Mouse (Mus musculus) heart, embryonic 10.5 days (tissue): ENCODE results near the gene Cltb. TPM values are rescaled to one million over a fixed set of nuclear protein-coding genes. Genes with fewer than 3 reads are reported as not detected.

Experiments
- DNase-seq: peaks from one replicate; pipeline ENCODE4 v3.0.0-alpha.2; 2017; ENCODE audit warnings: low spot score
- H3K27ac ChIP-seq: fragments of 300-500 bp; sonication (generic); 2 replicates; pipeline ENCODE4 v1.5.1; 2016; ENCODE audit warnings: mild to moderate bottlenecking
- H3K27me3 ChIP-seq: fragments of 300-500 bp; sonication (generic); 2 replicates; pipeline ENCODE4 v1.6.1; 2016; ENCODE audit warnings: mild to moderate bottlenecking; ENCODE audit not compliant: poor library complexity, insufficient read depth, severe bottlenecking
- H3K36me3 ChIP-seq: fragments of 300-500 bp; sonication (generic); 2 replicates; pipeline ENCODE4 v1.6.1; 2016; ENCODE audit warnings: mild to moderate bottlenecking, moderate library complexity
- H3K4me1 ChIP-seq: fragments of 300-500 bp; sonication (generic); 2 replicates; pipeline ENCODE4 v1.6.1; 2016; ENCODE audit warnings: mild to moderate bottlenecking
- H3K4me3 ChIP-seq: fragments of 300-500 bp; sonication (generic); 2 replicates; pipeline ENCODE4 v1.5.1; 2016; ENCODE audit warnings: mild to moderate bottlenecking, moderate library complexity
- H3K9me3 ChIP-seq: fragments of 300-500 bp; sonication (generic); 2 replicates; pipeline ENCODE4 v1.6.1; 2016; ENCODE audit warnings: mild to moderate bottlenecking, moderate library complexity
- WGBS: fragments of 180-500 bp; shearing (Covaris S2); methylation state at CpG from one replicate; pipeline ENCODE4 v1.1.7; 2016; 5-methylcytosine and 5-hydroxymethylcytosine counted together
- polyA plus RNA-seq: library from polyadenylated mRNA; unstranded; fragments of >200 nt; fragmentation: Nextera tagmentation; extraction: Ambion mirVana; gene quantifications from 2 replicates; pipeline ENCODE4 v1.2.1, GENCODE M21; 2016

Gene Cltb
- polyA plus RNA-seq, 1 experiment from 2014 or later, result 32.1 TPM

DNA sequence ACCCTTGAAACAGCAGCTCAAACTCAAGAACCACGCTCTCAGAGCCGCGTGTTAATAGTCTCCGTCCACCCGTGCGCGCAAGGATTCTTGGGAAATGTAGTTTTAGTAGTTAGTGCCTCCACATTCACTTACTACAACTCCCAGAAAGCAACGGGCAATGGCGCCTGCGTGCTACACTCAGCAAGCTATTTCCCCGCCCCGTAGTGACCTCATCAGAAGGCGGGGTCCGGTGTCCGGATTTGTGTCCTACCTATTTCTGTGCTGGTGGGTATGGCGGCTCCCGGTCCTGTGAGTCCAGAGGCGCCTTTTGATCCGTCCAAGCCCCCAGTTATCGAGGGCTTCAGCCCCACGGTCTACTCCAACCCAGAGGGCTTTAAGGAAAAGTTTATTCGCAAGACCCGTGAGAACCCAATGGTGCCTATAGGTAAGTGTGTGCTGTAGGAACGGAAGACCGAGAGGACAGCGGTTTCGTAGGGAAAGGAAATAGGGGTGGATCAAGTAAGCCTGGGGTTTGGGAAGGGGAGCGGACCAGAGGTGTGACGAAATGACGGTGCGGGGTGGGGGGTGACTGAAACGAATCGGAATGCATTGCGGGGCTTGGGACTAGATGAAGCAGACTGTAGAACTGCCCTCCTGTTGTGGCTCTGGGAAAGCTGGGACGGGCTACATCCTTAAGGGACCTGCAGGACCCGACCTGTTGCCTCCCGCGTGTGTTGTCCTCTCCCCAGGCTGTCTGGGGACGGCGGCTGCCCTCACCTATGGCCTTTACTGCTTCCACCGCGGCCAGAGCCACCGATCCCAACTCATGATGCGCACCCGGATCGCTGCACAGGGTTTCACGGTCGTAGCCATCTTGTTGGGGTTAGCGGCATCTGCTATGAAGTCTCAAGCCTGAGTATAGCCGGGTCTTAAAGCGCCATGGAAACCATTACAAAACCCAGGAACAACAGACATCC, 20.9 kb downstream of the Cltb start, which contains the start of the genes Nop16 and Higd2a:
Gene Nop16 (minus strand): TSS at position 95 of the 956 bp plus-strand sequence.
Gene Higd2a (plus strand): TSS at position 212 of the 956 bp plus-strand sequence.
- Histone ChIP-seq H3K27ac (peak within 1 kb of the TSS; percentile 93), H3K27me3 (no peaks in the 10 kb centered on the region), H3K4me1 (peaks cover 25% of the 10 kb centered on the region), H3K4me3 (peak within 1 kb of the TSS; percentile 89), H3K36me3 (peaks cover 28% of the 10 kb centered on the region), H3K9me3 (no peaks in the 10 kb centered on the region)
- WGBS, result under 1% methylated on average over 51 of the region's 51 CpGs
- DNase-seq, result peak; percentile 99

DNA sequence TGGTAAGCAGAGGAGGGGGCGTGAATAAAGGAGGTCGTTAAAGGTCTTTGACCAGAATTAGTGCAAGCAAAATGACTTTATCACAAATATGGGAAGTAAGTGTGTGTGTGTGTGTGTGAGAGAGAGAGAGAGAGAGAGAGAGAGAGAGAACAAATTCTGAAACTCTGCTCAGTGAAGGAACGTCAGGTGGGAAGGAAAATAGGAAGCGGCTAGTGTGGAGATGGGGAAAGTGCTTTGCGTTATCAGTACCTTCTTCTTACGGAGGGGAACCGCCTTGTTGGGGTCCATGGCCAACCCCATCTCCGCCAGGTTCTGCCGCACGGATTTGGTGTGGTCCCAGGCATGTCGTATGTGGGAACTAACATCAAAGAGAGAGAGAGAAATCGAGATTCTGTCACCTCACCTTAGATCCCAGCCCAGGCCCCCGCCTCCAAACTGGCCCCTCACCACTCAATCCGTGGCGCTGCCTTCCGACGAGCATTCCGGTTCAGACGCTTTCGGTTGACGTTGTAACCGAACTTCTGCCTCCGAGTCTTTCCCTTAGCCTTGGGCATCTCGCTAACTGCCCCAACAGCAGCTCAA, 21.6 kb downstream of the Cltb start:
- Histone ChIP-seq H3K9me3 (no peaks in the 10 kb centered on the region), H3K36me3 (peaks cover 36% of the 10 kb centered on the region), H3K4me1 (peaks cover 19% of the 10 kb centered on the region), H3K27ac (peak overlapping the region; percentile 93), H3K27me3 (no peaks in the 10 kb centered on the region), H3K4me3 (peak overlapping the region; percentile 89)
- DNase-seq, result no peak
- WGBS, result 2% methylated on average over 24 of the region's 24 CpGs

DNA sequence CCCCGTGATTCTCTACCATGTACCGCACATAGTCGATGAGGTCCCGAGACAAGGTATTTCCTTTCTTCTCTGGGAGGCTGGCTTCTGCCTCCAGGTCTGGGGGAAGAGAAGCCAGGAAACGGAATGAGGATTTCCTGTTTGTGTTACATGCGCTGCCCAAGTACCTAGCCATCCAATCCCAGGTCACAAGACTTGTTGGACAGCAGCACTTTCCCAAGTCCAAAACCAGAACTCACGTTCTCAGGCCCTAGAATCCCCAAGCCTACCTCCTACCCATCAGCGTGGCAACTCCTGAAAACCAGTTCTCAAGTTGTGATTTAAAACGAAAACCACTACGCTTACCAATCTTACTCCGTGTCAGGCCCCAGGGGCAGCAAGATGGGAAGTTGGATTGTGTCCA, 25.3 kb downstream of the Cltb start:
- peaks cover 9% of the 10 kb centered on the region; the same call in 1 of the 2 replicates for H3K4me1 ChIP-seq
- DNase-seq, result no peak
- H3K4me3 ChIP-seq, result no peak overlapping the region
- H3K9me3 ChIP-seq, result no peaks in the 10 kb centered on the region
- H3K27ac ChIP-seq, result no peak overlapping the region
- peaks cover 69% of the 10 kb centered on the region for H3K36me3 ChIP-seq
- no peaks in the 10 kb centered on the region for H3K27me3 ChIP-seq
- WGBS, result 78% methylated on average over 11 of the region's 11 CpGs

DNA sequence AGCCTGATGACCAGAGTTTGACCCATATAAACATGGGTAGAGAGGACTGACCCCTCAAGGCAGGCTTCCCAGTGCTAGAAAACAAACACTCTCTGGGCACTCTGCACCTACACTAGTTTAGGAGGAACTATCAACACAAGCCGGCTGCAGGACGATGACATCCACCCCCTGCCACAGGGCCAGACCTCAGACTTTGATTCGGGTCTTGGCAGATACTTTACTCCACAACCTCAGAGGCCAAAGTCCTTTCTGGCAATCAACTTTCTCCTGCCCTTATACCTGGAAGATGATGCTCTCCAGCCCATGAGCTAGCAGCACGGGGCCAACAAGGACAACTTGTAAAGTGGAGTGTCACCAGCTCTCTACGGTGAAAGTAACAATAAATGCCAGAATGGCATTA, 28.3 kb downstream of the Cltb start:
- Histone ChIP-seq H3K27ac (no peak overlapping the region), H3K36me3 (peaks cover 91% of the 10 kb centered on the region), H3K27me3 (no peaks in the 10 kb centered on the region), H3K4me3 (no peak overlapping the region), H3K4me1 (no peaks in the 10 kb centered on the region), H3K9me3 (no peaks in the 10 kb centered on the region)
- 91% methylated on average over 5 of the region's 5 CpGs for WGBS
- no peak for DNase-seq

DNA sequence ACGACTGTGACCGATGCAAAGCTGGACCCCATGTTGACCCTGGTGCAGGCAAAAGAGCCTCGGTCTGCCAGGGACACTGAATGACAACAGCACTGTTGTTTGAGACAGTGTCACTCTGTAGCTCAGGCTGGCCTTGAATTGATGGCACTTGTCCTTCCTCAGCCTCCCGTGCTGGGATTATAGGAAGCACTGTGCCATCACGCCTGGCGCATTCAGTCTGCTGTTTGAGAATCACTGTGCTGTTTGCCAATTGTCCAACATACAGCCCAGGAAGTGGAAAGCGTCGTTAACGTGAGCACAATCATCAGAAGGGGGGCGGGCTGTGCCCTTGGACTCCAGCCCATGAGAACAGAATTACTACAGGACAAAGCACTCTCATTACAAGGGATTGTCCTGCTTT, 29.0 kb downstream of the Cltb start:
- 79% methylated on average over 10 of the region's 10 CpGs for WGBS
- H3K9me3 ChIP-seq, result no peaks in the 10 kb centered on the region
- H3K27ac ChIP-seq, result no peak overlapping the region
- H3K4me3 ChIP-seq, result no peak overlapping the region
- no peak for DNase-seq
- H3K27me3 ChIP-seq, result no peaks in the 10 kb centered on the region
- peaks cover 92% of the 10 kb centered on the region for H3K36me3 ChIP-seq
- H3K4me1 ChIP-seq, result no peaks in the 10 kb centered on the region

DNA sequence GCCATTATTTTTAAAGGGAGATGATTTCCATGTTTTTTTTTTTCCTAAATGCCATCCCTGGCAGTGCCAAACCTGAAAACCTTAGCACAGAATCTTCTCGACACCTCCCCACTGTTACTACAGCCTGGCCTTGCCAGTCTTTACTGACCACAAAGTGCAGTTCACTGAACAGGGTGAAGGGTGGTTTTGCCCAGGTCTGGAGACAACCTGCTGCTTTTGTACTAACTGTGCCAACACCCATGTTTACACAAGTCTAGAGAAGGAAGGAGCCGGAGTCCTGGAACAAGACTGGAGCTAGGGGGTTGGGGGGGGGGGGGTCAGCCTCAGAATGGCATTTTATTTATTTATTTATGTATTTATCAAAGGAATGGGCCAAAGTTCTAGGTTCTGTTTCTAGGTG, 29.8 kb downstream of the Cltb start:
- 77% methylated on average over 2 of the region's 2 CpGs for WGBS
- no peaks in the 10 kb centered on the region for H3K27me3 ChIP-seq
- H3K4me3 ChIP-seq, result no peak overlapping the region
- no peaks in the 10 kb centered on the region for H3K4me1 ChIP-seq
- no peaks in the 10 kb centered on the region for H3K9me3 ChIP-seq
- H3K36me3 ChIP-seq, result peaks cover 93% of the 10 kb centered on the region
- DNase-seq, result no peak
- no peak overlapping the region for H3K27ac ChIP-seq

DNA sequence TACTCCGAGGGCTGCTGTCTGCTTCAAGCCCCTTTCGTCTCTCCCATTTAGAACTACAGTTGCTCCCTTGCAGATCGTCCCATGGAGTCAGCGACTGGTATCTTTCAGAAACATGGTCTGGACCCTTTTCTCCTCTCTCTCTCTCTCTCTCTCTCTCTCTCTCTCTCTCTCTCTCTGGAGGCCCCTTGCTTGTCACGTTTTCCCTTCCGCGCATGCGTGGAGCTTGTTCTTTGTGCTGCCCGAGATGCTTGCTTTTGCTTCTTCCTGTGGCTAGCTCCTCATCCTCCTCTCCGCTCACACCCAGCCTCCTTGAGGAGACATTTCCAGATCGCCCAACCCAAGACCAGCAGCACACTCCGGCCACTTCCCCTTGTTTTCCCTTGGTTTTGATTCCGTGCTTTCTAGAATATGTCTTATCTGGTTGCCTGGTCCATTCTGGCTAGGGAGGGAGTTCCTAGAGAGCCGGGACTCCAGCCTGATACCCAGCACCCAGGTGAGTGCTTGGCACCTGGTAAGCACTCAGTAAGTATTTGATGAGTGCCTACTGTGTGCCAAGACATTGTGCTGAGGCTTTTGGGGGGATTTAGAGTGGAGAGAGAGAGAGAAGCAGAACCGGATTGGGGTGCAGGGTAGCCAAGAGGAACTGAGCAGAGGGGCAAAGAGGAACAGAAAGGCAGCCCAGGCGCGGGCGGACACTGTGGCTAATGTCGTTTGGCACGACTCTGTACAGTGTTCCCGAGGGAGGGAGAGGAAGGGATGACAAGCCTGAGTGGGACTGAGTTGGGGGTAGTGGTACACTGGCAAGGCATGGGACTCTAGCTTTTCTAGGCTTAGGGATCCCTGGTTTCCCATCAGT, 33.3 kb downstream of the Cltb start:
- no peak for DNase-seq
- H3K27ac ChIP-seq, result no peak overlapping the region
- H3K9me3 ChIP-seq, result no peaks in the 10 kb centered on the region
- peaks cover 61% of the 10 kb centered on the region for H3K36me3 ChIP-seq
- H3K4me1 ChIP-seq, result peaks cover 16% of the 10 kb centered on the region
- peaks cover 6% of the 10 kb centered on the region; the same call in 1 of the 2 replicates for H3K27me3 ChIP-seq
- 80% methylated on average over 21 of the region's 21 CpGs for WGBS
- no peak overlapping the region for H3K4me3 ChIP-seq

DNA sequence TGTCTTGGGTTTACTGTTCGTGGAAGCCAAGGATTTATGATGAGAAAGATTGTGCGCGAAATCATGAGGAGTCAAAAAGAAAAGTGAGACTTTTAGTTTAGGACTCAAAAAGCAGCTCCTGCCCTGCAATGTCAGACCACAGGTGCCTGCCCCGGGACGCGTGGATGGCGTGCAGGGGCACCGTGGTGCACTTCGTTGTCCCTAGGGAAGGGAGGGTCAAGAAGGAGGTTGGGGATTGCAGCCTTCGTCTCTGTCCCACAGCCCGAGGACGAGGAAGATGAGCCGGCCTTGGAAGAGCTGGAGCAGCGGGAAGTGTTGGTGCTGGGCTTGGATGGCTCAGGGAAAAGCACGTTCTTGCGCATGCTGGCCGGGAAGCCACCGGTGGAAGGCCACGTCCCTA, 35.7 kb downstream of the Cltb start:
- Histone ChIP-seq H3K9me3 (no peaks in the 10 kb centered on the region), H3K27ac (peak overlapping the region; percentile 97), H3K27me3 (peaks cover 6% of the 10 kb centered on the region; the same call in 1 of the 2 replicates), H3K4me3 (peak overlapping the region; percentile 97), H3K4me1 (peaks cover 20% of the 10 kb centered on the region), H3K36me3 (peaks cover 37% of the 10 kb centered on the region)
- WGBS, result 5% methylated on average over 19 of the region's 19 CpGs
- no peak for DNase-seq

DNA sequence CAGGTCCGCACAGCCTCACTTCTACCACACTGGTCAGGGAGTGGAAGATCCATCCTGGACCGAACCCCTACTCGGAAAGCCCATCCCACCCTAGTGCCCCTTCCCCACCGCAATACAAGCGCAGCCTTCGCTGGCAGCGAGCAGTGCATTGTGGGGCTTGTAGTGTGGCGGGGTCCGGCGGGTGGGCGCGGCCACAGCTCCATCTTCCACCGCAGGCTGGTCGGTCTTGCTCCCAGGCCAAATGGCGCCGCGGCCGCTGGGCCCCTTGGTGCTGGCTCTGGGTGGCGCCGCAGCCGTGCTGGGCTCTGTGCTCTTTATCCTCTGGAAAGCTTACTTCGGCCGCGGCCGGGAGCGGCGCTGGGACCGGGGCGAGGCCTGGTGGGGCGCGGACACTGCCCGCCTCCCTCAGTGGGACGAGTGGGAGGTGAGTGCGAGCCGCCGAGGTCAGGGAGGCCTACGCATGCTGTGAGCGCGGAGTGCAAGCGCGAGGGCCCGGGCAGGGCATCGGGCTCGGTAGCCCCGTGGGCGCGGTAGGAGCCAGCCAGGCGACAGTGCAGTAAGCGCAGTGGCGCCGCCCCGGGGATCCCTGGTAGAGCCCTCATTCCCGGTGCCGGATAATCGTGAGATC, 36.2 kb downstream of the Cltb start, which contains the start of gene Arl10:
Gene Arl10 (plus strand): TSS at position 162 of the 628 bp plus-strand sequence.
- peaks cover 6% of the 10 kb centered on the region; the same call in 1 of the 2 replicates for H3K27me3 ChIP-seq
- DNase-seq, result peak; percentile 93
- no peaks in the 10 kb centered on the region for H3K9me3 ChIP-seq
- peaks cover 33% of the 10 kb centered on the region for H3K36me3 ChIP-seq
- H3K27ac ChIP-seq, result peak within 1 kb of the TSS; percentile 97
- H3K4me3 ChIP-seq, result peak within 1 kb of the TSS; percentile 97
- WGBS, result 0% methylated on average over 55 of the region's 55 CpGs
- H3K4me1 ChIP-seq, result peaks cover 20% of the 10 kb centered on the region

DNA sequence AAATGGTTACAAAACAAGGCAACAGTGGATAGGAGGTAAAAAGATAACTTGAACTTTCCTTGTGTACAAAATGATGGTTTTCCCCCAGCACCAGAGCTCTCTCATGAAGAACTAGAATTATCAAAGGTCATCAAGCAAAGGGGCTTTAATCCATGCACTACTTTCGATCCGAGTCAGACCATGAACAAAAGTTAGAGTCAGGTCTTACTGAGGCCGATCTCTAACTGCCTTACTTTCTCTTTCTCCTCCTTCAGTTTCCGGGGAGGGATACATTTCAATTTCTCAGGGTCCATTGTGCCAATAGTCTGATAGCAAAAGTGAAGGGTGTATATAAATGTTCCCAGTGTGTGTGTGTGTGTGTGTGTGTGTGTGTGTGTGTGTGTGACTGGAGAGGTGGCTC, 38.5 kb downstream of the Cltb start:
- H3K4me3 ChIP-seq, result no peak overlapping the region
- H3K9me3 ChIP-seq, result no peaks in the 10 kb centered on the region
- H3K27me3 ChIP-seq, result peaks cover 6% of the 10 kb centered on the region; the same call in 1 of the 2 replicates
- no peak overlapping the region for H3K27ac ChIP-seq
- H3K4me1 ChIP-seq, result peaks cover 20% of the 10 kb centered on the region
- 79% methylated on average over 4 of the region's 4 CpGs for WGBS
- H3K36me3 ChIP-seq, result peaks cover 11% of the 10 kb centered on the region
- DNase-seq, result no peak

DNA sequence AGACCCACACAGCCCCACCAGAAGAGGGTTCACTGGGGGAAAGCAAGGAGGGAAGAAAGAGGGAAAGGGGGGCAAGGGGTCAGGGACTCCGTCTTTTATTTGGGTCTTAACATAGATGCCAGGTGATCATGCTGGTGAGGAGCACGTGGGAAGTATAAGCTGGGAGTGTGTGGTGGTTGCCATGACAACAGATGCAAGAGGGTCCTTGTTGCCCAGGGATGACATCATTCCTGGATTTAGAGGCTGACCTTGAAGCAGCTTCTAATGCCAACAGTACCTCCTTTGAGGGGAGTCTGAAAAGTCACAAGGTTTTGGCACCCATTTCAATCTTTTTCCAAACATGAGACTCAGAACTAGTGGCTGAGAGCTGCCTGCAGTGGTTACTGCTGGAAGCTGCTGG, 39.5 kb downstream of the Cltb start:
- H3K27ac ChIP-seq, result no peak overlapping the region; the same call in 1 of the 2 replicates

DNA sequence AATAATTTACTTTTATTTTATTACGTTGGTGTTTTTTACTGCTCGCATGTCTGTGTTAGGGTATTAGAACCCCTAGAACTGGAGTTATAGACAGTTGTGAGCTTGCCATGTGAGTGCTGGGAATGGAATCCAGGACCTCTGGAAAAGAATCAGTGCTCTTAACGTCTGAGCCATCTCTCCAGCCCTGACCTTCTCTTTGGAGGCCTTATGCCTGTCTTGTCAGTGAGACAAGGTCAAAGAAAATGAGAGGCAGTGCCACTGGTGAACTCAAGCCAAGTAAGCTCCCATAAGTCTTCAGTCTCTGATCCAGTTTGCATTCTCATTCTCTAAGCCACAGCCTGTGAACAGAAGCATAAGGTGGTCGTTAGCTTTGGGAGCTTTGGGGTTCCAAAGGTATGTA, 40.4 kb downstream of the Cltb start:
- Histone ChIP-seq H3K27me3 (peaks cover 6% of the 10 kb centered on the region; the same call in 1 of the 2 replicates), H3K27ac (no peak overlapping the region), H3K9me3 (no peaks in the 10 kb centered on the region), H3K4me1 (peaks cover 17% of the 10 kb centered on the region), H3K36me3 (no peaks in the 10 kb centered on the region), H3K4me3 (no peak overlapping the region)
- no peak for DNase-seq
- WGBS, result 74% methylated on average over 4 of the region's 4 CpGs

More for the DNA sequence above, 39.5 kb downstream of the Cltb start:
- WGBS, result 47% methylated on average over 2 of the region's 2 CpGs
- Histone ChIP-seq H3K4me1 (peaks cover 20% of the 10 kb centered on the region), H3K27me3 (peaks cover 6% of the 10 kb centered on the region; the same call in 1 of the 2 replicates), H3K4me3 (no peak overlapping the region), H3K9me3 (no peaks in the 10 kb centered on the region), H3K36me3 (peaks cover 2% of the 10 kb centered on the region; the same call in 1 of the 2 replicates)
- DNase-seq, result no peak
